Mouse (Mus musculus) lung, postnatal 0 days (tissue): ENCODE measurements around the gene Osbpl10. TPM values are rescaled to one million over a fixed set of nuclear protein-coding genes. Genes with fewer than 3 reads are reported as not detected.
"Not testable (repeated sequence)": the region's sequence is repeated elsewhere in the genome, so short reads cannot be mapped to it uniquely, and the experiment has no call there.

Source experiments
- ATAC-seq: fragments of 200-750 bp; cut with Nextera tagmentation; 2 replicates; pipeline ENCODE4 v1.8.0; 2017; ENCODE audit warnings: moderate library complexity
- DNase-seq: peaks from one replicate; pipeline ENCODE4 v3.0.0-alpha.2; 2016; ENCODE audit warnings: low spot score
- H3K27ac ChIP-seq: fragments of 300-500 bp; sonication (generic); 2 replicates; pipeline ENCODE4 v1.5.1; 2014; ENCODE audit warnings: antibody characterized with exemption, mild to moderate bottlenecking, low read length, mixed read lengths
- H3K27me3 ChIP-seq: fragments of 300-500 bp; sonication (generic); replicated peaks from 2 replicates; pipeline ENCODE4 v1.6.1; 2014; ENCODE audit warnings: low read length, mixed read lengths; ENCODE audit not compliant: insufficient read depth
- H3K36me3 ChIP-seq: fragments of 300-500 bp; sonication (generic); 2 replicates; pipeline ENCODE4 v1.6.1; 2014; ENCODE audit warnings: low read length, mixed read lengths; ENCODE audit not compliant: insufficient read depth
- H3K4me1 ChIP-seq: fragments of 300-500 bp; sonication (generic); 2 replicates; pipeline ENCODE4 v1.6.1; 2014; ENCODE audit warnings: antibody characterized with exemption, low read depth, low read length, mixed read lengths; ENCODE audit not compliant: insufficient read depth
- H3K4me2 ChIP-seq: fragments of 300-500 bp; sonication (generic); replicated peaks from 2 replicates; pipeline ENCODE4 v1.6.1; 2014; ENCODE audit warnings: low read depth, mild to moderate bottlenecking, low read length, moderate library complexity, mixed read lengths
- H3K4me3 ChIP-seq: fragments of 300-500 bp; sonication (generic); 2 replicates; pipeline ENCODE4 v1.5.1; 2014; ENCODE audit warnings: low read depth, low read length
- H3K9ac ChIP-seq: fragments of 300-500 bp; sonication (generic); replicated peaks from 2 replicates; pipeline ENCODE4 v1.6.1; 2014; ENCODE audit warnings: low read depth, mild to moderate bottlenecking
- H3K9me3 ChIP-seq: fragments of 300-500 bp; sonication (generic); 2 replicates; pipeline ENCODE4 v1.6.1; 2016; ENCODE audit warnings: low read length, mixed read lengths
- CTCF ChIP-seq: IDR thresholded peaks from 2 replicates; pipeline ENCODE4 v1.5.1; 2016; ENCODE audit warnings: antibody characterized with exemption, mild to moderate bottlenecking
- EP300 ChIP-seq: IDR thresholded peaks from 2 replicates; pipeline ENCODE4 v1.6.1; 2016; ENCODE audit warnings: antibody characterized with exemption, mild to moderate bottlenecking, control low read depth
- WGBS: fragments of 180-500 bp; shearing (Covaris S2); extraction: QIAGEN DNeasy Blood & Tissue Kit; methylation state at CpG from one replicate; pipeline ENCODE4 v1.1.7; 2014; 5-methylcytosine and 5-hydroxymethylcytosine counted together
- polyA plus RNA-seq: library from polyadenylated mRNA; unstranded; fragments of >200 nt; fragmentation: Nextera tagmentation; extraction: Ambion mirVana; gene quantifications from 2 replicates; pipeline ENCODE4 v1.2.1, GENCODE M21; 2015

Osbpl10 gene
- polyA plus RNA-seq, 1 experiment from 2014 or later, result 2.6 TPM

DNA sequence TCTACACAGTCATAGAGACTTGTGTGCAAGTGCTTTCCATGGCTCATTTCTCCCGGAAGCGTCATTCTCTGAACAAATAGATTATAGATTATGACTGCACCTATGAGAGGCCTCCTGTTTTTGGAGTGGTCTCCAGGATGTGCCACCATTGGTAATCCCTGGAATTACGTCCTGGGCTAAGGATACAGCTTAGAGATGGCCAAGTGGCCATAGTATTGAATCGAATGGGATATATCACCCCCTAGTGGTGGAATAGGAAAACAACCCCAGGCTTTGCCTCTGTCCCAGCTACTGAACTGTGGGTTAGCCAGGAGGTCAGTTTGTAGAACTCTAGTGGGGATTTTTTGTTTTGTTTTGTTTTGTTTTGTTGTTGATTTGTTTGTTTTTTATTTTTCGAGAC lies 21.4 kb upstream of the Osbpl10 start:
- Histone ChIP-seq H3K9me3 (no peaks in the 10 kb centered on the region), H3K27me3 (no peaks in the 10 kb centered on the region), H3K36me3 (no peaks in the 10 kb centered on the region), H3K9ac (no peak overlapping the region), H3K4me1 (no peaks in the 10 kb centered on the region), H3K4me2 (no peak overlapping the region), H3K27ac (no peak overlapping the region), H3K4me3 (no peak overlapping the region)
- WGBS, result 29% methylated on average over 5 of the region's 5 CpGs
- TF ChIP-seq EP300 (no peak), CTCF (peak; percentile 82)
- peak; percentile 75 for ATAC-seq
- DNase-seq, result peak; percentile 75

DNA sequence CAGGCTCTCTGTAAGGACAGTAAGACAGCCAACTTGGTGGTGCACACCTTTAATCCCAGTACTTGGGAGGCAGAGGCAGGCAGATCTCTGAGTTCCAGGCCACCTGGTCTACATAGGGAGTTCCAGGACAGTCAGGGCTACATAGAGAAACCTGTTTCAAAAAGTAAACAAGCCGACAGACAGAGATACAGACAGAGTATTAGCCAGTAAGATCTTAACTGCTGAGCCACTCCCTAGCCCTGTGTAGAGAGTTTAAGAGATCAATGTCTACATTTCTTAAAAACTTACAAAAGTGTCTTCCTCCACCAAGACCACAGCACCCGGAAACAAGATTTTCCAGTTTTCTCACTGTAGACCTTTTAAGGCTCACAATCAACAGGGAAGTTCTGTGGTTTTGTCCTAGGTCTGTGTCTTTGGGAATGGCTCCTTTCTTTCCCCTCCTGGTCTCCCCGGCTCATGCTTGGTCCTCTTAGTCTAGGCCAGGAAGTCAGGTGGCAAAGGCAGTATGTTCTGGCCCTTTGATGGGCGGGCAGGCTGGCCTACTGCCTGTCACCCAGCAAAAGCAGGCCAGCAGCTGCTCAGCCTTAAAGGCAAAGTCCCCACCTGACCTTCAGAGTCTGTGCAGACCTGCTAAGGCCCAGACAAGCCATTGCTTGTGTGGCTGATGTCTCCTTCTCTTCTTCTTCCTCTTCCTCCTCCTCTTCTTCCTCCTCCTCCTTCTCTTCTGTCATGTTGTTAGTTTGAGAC lies 18.2 kb upstream of the Osbpl10 start:
- Histone ChIP-seq H3K36me3 (no peaks in the 10 kb centered on the region), H3K27ac (no peak overlapping the region), H3K4me3 (no peak overlapping the region), H3K9ac (no peak overlapping the region), H3K9me3 (no peaks in the 10 kb centered on the region), H3K4me1 (no peaks in the 10 kb centered on the region), H3K4me2 (no peak overlapping the region), H3K27me3 (no peaks in the 10 kb centered on the region)
- no peak for ATAC-seq
- TF ChIP-seq CTCF, result no peak
- no peak for TF ChIP-seq EP300
- 48% methylated on average over 4 of the region's 4 CpGs for WGBS
- no peak for DNase-seq

DNA sequence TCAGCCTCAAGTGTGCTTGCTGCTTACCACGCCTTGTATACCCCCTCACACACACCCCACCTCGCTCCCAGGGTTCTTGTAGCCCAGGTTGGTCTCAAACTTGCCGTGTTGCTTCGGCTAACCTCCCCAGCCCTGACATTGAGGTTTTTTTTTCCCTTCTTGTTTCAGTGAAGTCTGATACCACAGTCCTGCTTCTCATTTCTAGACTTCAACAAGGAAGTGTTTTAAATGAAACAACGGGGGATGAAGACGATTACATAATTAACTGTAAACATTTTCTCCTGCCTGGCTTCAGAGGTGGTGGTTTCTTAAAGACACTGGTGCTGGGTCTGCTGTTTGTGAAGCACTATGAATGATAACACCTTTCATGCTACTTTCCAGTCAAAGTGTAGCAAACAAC lies 17.5 kb upstream of the Osbpl10 start:
- no peaks in the 10 kb centered on the region for H3K4me1 ChIP-seq
- H3K4me3 ChIP-seq, result no peak overlapping the region
- H3K9me3 ChIP-seq, result no peaks in the 10 kb centered on the region
- H3K4me2 ChIP-seq, result no peak overlapping the region
- no peaks in the 10 kb centered on the region for H3K27me3 ChIP-seq
- no peak overlapping the region for H3K27ac ChIP-seq
- no peak overlapping the region for H3K9ac ChIP-seq
- no peaks in the 10 kb centered on the region for H3K36me3 ChIP-seq
- DNase-seq, result no peak
- TF ChIP-seq CTCF, result no peak
- no peak for TF ChIP-seq EP300
- 64% methylated on average over 6 of the region's 6 CpGs for WGBS
- ATAC-seq, result no peak

DNA sequence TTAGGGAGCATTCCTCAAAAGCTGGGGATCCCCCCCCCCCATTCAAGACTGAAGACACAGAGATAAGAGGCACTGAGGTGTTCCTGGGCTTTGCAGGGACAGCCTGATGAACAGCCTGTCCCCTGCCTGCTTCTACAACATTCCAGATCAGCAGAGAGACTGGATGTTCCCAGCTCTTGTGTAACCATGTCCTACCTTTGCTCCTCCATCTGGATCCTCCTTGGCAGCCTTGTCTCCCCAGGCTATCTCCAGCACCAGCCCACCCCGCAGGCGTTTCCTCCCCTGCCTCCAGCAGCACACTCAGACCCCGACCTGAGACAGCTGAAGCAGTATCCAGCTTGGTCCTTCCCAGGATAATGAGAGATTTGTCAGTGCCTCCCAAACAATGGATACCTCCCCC lies 14.3 kb upstream of the Osbpl10 start:
- ATAC-seq (no peak), DNase-seq (no peak)
- Histone ChIP-seq H3K9ac (no peak overlapping the region), H3K36me3 (no peaks in the 10 kb centered on the region), H3K9me3 (no peaks in the 10 kb centered on the region), H3K27ac (no peak overlapping the region), H3K4me3 (no peak overlapping the region), H3K27me3 (no peaks in the 10 kb centered on the region), H3K4me1 (no peaks in the 10 kb centered on the region), H3K4me2 (no peak overlapping the region)
- no peak for TF ChIP-seq CTCF
- no peak for TF ChIP-seq EP300
- 48% methylated on average over 3 of the region's 3 CpGs for WGBS

DNA sequence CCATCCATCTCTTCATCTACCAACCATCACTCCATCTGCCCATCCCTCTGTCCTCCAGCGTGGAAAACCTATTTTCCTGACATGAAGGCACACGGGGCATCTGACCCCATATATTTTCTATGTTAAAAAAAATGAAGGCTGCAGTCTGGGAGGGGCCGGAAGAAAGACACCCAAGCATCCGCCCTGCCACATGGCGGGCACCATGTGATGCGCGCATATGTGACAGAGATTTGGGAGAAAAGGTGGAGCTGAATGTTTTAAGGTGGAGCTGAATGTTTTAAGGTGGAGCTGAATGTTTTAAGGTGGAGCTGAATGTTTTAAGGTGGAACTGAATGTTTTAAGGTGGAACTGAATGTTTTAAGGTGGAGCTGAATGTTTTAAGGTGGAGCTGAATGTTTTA lies 12.1 kb upstream of the Osbpl10 start:
- ATAC-seq, DNase-seq, H3K4me1 ChIP-seq, H3K9ac ChIP-seq, H3K4me3 ChIP-seq, H3K27ac ChIP-seq, H3K4me2 ChIP-seq, H3K9me3 ChIP-seq, H3K36me3 ChIP-seq, H3K27me3 ChIP-seq: not testable (repeated sequence)
- WGBS, result 77% methylated on average over 7 of the region's 7 CpGs

DNA sequence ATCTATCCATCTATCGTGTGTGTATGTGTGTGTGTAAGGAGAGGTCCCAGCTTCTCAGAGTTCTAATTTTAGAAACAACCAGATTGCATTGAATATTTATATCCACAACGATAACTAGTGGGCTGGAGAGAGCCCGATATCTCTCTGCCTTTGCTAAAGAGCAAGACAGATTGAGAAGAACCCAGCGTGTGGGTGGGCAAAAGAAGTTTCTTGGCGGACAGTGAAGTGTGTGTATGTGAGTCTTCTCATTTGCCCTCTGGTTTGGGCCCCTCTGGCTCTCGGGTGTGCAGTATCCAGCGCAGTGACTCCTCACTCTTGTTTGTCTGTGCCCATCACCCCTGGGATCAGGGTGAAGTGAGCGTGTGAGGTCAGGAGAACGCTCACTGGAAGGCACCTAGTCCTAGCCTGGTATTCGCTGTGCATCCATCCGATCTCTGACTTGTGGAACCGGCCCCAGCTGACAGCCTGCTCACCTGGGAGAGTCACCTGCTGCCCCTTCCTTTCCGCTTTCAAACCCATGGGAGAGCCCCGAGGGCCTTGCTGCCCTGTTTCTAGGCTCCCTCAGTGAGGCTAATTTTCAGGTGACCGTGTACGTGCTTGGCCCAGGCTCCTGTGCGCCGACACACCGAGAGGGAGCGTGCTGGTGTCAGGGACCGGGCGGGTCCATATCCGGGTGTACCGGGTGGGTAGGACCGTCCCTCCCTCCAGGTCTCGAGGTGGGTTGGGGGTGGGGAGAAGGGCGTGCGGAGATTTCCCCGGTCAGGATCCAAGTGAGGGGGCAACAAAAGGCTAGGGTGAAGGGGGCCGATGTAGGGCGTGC lies 698 bp upstream of the Osbpl10 start:
- H3K4me3 ChIP-seq, result peak overlapping the region; percentile 75
- H3K27ac ChIP-seq, result peak overlapping the region; percentile 90; the same call in 1 of the 2 replicates
- peak; percentile 59 for ATAC-seq
- H3K27me3 ChIP-seq, result no peaks in the 10 kb centered on the region
- no peaks in the 10 kb centered on the region for H3K9me3 ChIP-seq
- 7% methylated on average over 31 of the region's 31 CpGs for WGBS
- DNase-seq, result no peak
- no peaks in the 10 kb centered on the region for H3K36me3 ChIP-seq
- peak overlapping the region; percentile 95 for H3K4me2 ChIP-seq
- peaks cover 3% of the 10 kb centered on the region; the same call in 1 of the 2 replicates for H3K4me1 ChIP-seq
- TF ChIP-seq EP300, result no peak
- peak; percentile 15; the same call in 1 of the 2 replicates for TF ChIP-seq CTCF
- peak overlapping the region; percentile 46 for H3K9ac ChIP-seq
